Mouse (Mus musculus): ENCODE data around the gene Zfp986. TPM values are rescaled to one million over a fixed set of nuclear protein-coding genes. Genes with fewer than 3 reads are reported as not detected.

The Zfp986 gene
- 0.06 TPM in 1 of 2 replicates, not detected in the other for polyA plus RNA-seq (2012; rRNA removed)

DNA sequence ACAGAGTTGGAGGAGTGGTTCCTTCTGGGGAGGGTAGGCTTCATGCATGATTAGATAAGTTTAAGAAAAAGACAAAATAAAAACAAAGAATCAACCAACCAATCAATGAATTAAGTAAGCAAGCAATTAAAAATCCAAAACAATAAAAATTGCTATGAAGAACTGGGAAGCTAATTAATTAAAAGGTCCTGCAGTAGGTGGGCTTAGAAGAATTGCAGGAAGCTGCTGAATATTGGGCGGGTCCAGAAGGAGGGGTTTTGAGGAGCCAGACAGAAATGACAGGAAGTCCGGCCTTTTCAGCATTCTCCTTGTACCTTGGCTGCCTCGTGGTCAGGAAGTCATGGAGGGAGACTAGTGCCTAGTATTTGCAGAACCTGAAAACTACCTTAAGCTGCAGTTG is at the start of gene Zfp986:
Gene Zfp986 (plus strand): TSS at position 301 of the 400 bp plus-strand sequence.

Other genes starting within 250 kb of the Zfp986 start
- gene Zfp980, start 198.1 kb upstream of the Zfp986 start, polyA plus RNA-seq (2012; rRNA removed) = 0.06 and 0.11 TPM in 2 replicates
- gene Zfp987, start 228.5 kb downstream of the Zfp986 start, polyA plus RNA-seq (2012; rRNA removed) = 0.05 TPM in 1 of 2 replicates, not detected in the other